Comparison of ENCODE assay signal across 11 mouse cellular contexts in the genomic region with DNA sequence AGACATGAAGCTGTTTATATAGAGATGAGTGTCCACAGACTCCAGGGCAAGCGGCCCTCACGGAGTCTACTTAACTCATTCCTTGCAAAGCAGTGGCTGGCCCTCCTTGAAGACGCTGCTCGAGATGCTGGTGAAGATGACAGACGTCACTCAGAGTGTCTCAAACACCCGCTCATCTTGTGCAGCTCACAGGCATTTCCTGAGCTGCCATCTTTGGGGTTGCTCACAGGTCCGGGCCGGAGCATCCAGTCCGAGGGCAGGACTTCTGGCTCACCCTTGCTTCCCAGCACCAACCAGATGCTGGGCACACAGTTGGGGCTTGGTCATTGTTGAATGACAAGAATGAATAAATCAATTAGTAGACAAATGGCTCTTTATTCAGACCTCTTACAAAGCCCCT. TPM values are rescaled to one million over a fixed set of nuclear protein-coding genes. Genes with fewer than 3 reads are reported as not detected.
A peak's percentile ranks its signal among the peaks of the same experiment; 100 is the strongest.
DNase-seq lines count a peak whose midpoint lies in the region; ATAC-seq lines count a peak whose summit lies in the region.
"Had no signal": no experiment of that assay in that cellular context is flagged by ENCODE, and none has a peak within 500 bp of the region (broad histone marks: within the 10 kb centered on the region; RNA-seq: fewer than 3 reads in every experiment).

No protein-coding gene starts in this region.

- DNase-seq in kidney, postnatal 10 days = no peak
- DNase-seq in embryonic facial prominence, embryonic 14.5 days (ENCODE audit: low spot score) = no peak
- DNase-seq in frontal cortex, postnatal 14 days (ENCODE audit: low spot score in 2 of 2) = no peak
- no peak for DNase-seq in adrenal gland, postnatal 4 days (ENCODE audit: low spot score in 2 of 2)
- DNase-seq: cerebellum, postnatal 36 days; kidney, adult 9 months; lung, postnatal 10 days had no signal

- H3K36me3 ChIP-seq in kidney, embryonic 14.5 days (ENCODE audit: control insufficient read depth, insufficient read depth, low read length) = no peaks in the 10 kb centered on the region; the same call in 1 of the 2 replicates
- no peaks in the 10 kb centered on the region for H3K36me3 ChIP-seq in embryonic facial prominence, embryonic 14.5 days (ENCODE audit: control insufficient read depth, insufficient read depth, low read length)
- H3K36me3 ChIP-seq in hindbrain, embryonic 12.5 days = no peaks in the 10 kb centered on the region
- no peaks in the 10 kb centered on the region for H3K36me3 ChIP-seq in midbrain, embryonic 16.5 days (ENCODE audit: control insufficient read depth, insufficient read depth, low read length)
- H3K36me3 ChIP-seq: heart, embryonic 15.5 days had no signal

- no peaks in the 10 kb centered on the region for H3K4me1 ChIP-seq in kidney, embryonic 14.5 days (ENCODE audit: control insufficient read depth, insufficient read depth, low read length)
- H3K4me1 ChIP-seq in embryonic facial prominence, embryonic 14.5 days (ENCODE audit: control insufficient read depth, insufficient read depth, low read length) = peaks cover 7% of the 10 kb centered on the region; the same call in 1 of the 2 replicates
- H3K4me1 ChIP-seq in hindbrain, embryonic 12.5 days = peaks cover 17% of the 10 kb centered on the region
- H3K4me1 ChIP-seq in midbrain, embryonic 16.5 days (ENCODE audit: control insufficient read depth, insufficient read depth, low read length) = peaks cover 17% of the 10 kb centered on the region

- H3K27ac ChIP-seq in kidney, embryonic 14.5 days (ENCODE audit: low read depth, low read length) = no peak overlapping the region
- H3K27ac ChIP-seq in embryonic facial prominence, embryonic 14.5 days (replicated peaks; ENCODE audit: low read depth, low read length) = peak overlapping the region; percentile 65; the same call in 1 of the 2 replicates
- H3K27ac ChIP-seq in hindbrain, embryonic 12.5 days = peak overlapping the region; percentile 66
- H3K27ac ChIP-seq in midbrain, embryonic 16.5 days (ENCODE audit: low read length) = no peak overlapping the region
- H3K27ac ChIP-seq: heart, embryonic 15.5 days had no signal

- no peaks in the 10 kb centered on the region for H3K9me3 ChIP-seq in kidney, embryonic 14.5 days (ENCODE audit: control insufficient read depth, low read length)
- H3K9me3 ChIP-seq in embryonic facial prominence, embryonic 14.5 days (ENCODE audit: control insufficient read depth, low read length) = no peaks in the 10 kb centered on the region
- H3K9me3 ChIP-seq in hindbrain, embryonic 12.5 days (replicated peaks) = no peaks in the 10 kb centered on the region
- H3K9me3 ChIP-seq in midbrain, embryonic 16.5 days (replicated peaks; ENCODE audit: control insufficient read depth, low read length, poor library complexity, severe bottlenecking) = no peaks in the 10 kb centered on the region
- H3K9me3 ChIP-seq: heart, embryonic 15.5 days had no signal

- 92% methylated on average over 9 of the region's 9 CpGs for WGBS in kidney, embryonic 14.5 days
- WGBS in embryonic facial prominence, embryonic 14.5 days = 85% methylated on average over 9 of the region's 9 CpGs
- 81% methylated on average over 9 of the region's 9 CpGs for WGBS in hindbrain, embryonic 12.5 days
- WGBS in midbrain, embryonic 16.5 days = 78% methylated on average over 9 of the region's 9 CpGs

- H3K4me3 ChIP-seq in kidney, embryonic 14.5 days (ENCODE audit: low read length) = no peak overlapping the region
- peak overlapping the region; percentile 54; the same call in 1 of the 2 replicates for H3K4me3 ChIP-seq in embryonic facial prominence, embryonic 14.5 days (ENCODE audit: low read depth, low read length)
- no peak overlapping the region for H3K4me3 ChIP-seq in hindbrain, embryonic 12.5 days
- H3K4me3 ChIP-seq in midbrain, embryonic 16.5 days (ENCODE audit: low read depth, low read length) = no peak overlapping the region; the same call in 1 of the 2 replicates

- no peaks in the 10 kb centered on the region for H3K27me3 ChIP-seq in kidney, embryonic 14.5 days (ENCODE audit: control insufficient read depth, insufficient read depth, low read length)
- no peaks in the 10 kb centered on the region for H3K27me3 ChIP-seq in embryonic facial prominence, embryonic 14.5 days (replicated peaks; ENCODE audit: control insufficient read depth, insufficient read depth, low read length)
- peaks cover 2% of the 10 kb centered on the region; the same call in 1 of the 2 replicates for H3K27me3 ChIP-seq in hindbrain, embryonic 12.5 days
- H3K27me3 ChIP-seq in midbrain, embryonic 16.5 days (ENCODE audit: control insufficient read depth, insufficient read depth, low read depth, low read length) = no peaks in the 10 kb centered on the region
- H3K27me3 ChIP-seq: heart, embryonic 15.5 days had no signal

- peak overlapping the region; percentile 93; the same call in 1 of the 2 replicates for H3K4me2 ChIP-seq in kidney, embryonic 14.5 days (replicated peaks; ENCODE audit: low read depth, low read length)
- peak overlapping the region; percentile 83 for H3K4me2 ChIP-seq in embryonic facial prominence, embryonic 14.5 days (ENCODE audit: low read depth, low read length)
- no peak overlapping the region; the same call in 1 of the 2 replicates for H3K4me2 ChIP-seq in hindbrain, embryonic 12.5 days (replicated peaks)
- peak overlapping the region; percentile 97; the same call in 1 of the 2 replicates for H3K4me2 ChIP-seq in midbrain, embryonic 16.5 days (ENCODE audit: low read length)

- no peak overlapping the region for H3K9ac ChIP-seq in kidney, embryonic 14.5 days (ENCODE audit: low read depth, low read length)
- peak overlapping the region; percentile 67; the same call in 1 of the 2 replicates for H3K9ac ChIP-seq in embryonic facial prominence, embryonic 14.5 days (ENCODE audit: low read depth, low read length)
- no peak overlapping the region for H3K9ac ChIP-seq in hindbrain, embryonic 12.5 days
- H3K9ac ChIP-seq in midbrain, embryonic 16.5 days (ENCODE audit: low read depth, low read length) = 0 out of 2 replicates have a peak overlapping the region, but pooled peaks have one; percentile 20
- H3K9ac ChIP-seq: heart, embryonic 15.5 days had no signal

- no peak for ATAC-seq in kidney, embryonic 14.5 days (ENCODE audit: low FRiP score, low TSS enrichment)
- no peak for ATAC-seq in embryonic facial prominence, embryonic 14.5 days (ENCODE audit: low read depth)
- ATAC-seq in hindbrain, embryonic 12.5 days (ENCODE audit: low FRiP score) = no peak
- no peak for ATAC-seq in midbrain, embryonic 16.5 days

RNA-seq across cellular contexts. Expression of a gene that starts 0.9 kb away (rescaled TPM):
- 3.6 and 5.0 TPM in 2 replicates for polyA plus RNA-seq in kidney, embryonic 14.5 days (2014; fragmentation: Nextera tagmentation; extraction: Ambion mirVana)
- 5.1 and 5.2 TPM in 2 replicates for polyA plus RNA-seq in embryonic facial prominence, embryonic 14.5 days (2014; fragmentation: Nextera tagmentation; extraction: Ambion mirVana)
- polyA plus RNA-seq in hindbrain, embryonic 12.5 days (2016; fragmentation: Nextera tagmentation; extraction: Ambion mirVana) = 5.8 and 5.9 TPM in 2 replicates
- 7.9 and 10.5 TPM in 2 replicates for polyA plus RNA-seq in midbrain, embryonic 16.5 days (2015; fragmentation: Nextera tagmentation; extraction: Ambion mirVana)
- 1 to 10 TPM; 2.5 to 2.7 TPM for total RNA-seq in adrenal gland, postnatal 4 days (2021)

RNA-seq across cellular contexts. Expression of a gene that starts 26.4 kb away (rescaled TPM):
- polyA plus RNA-seq in kidney, embryonic 14.5 days (2014; fragmentation: Nextera tagmentation; extraction: Ambion mirVana) = 6.8 and 7.4 TPM in 2 replicates
- polyA plus RNA-seq in embryonic facial prominence, embryonic 14.5 days (2014; fragmentation: Nextera tagmentation; extraction: Ambion mirVana) = 17.4 and 17.7 TPM in 2 replicates
- 6.1 and 10.9 TPM in 2 replicates for polyA plus RNA-seq in hindbrain, embryonic 12.5 days (2016; fragmentation: Nextera tagmentation; extraction: Ambion mirVana)
- polyA plus RNA-seq in midbrain, embryonic 16.5 days (2015; fragmentation: Nextera tagmentation; extraction: Ambion mirVana) = 1.1 and 1.3 TPM in 2 replicates
- total RNA-seq in adrenal gland, postnatal 4 days (2021) = 10 to 100 TPM; 37.5 to 39.2 TPM

Comparison
In these comparisons a context has a peak if more than half of its experiments do, and no peak if none do; other contexts are left out.
1. H3K27ac ChIP-seq: peak in embryonic facial prominence, embryonic 14.5 days (single experiment) and hindbrain, embryonic 12.5 days (single experiment); none in kidney, embryonic 14.5 days (single experiment) and midbrain, embryonic 16.5 days (single experiment).
2. H3K9ac ChIP-seq: peak in embryonic facial prominence, embryonic 14.5 days (single experiment) and midbrain, embryonic 16.5 days (single experiment); none in kidney, embryonic 14.5 days (single experiment) and hindbrain, embryonic 12.5 days (single experiment).